In genomic region chr9:65432236-65432635, GRCm38 (mm10) we compare ENCODE assay signal across 7 mouse cellular contexts. TPM values are rescaled to one million over a fixed set of nuclear protein-coding genes. Genes with fewer than 3 reads are reported as not detected.
DNase-seq lines count a peak whose midpoint lies in the region; ATAC-seq and TF ChIP-seq lines count a peak whose summit lies in the region.

No protein-coding gene starts in this region.

- no peaks in the 10 kb centered on the region for H3K9me3 ChIP-seq in G1E (replicated peaks)
- no peaks in the 10 kb centered on the region for H3K9me3 ChIP-seq in embryonic facial prominence, embryonic 11.5 days (replicated peaks; ENCODE audit: control insufficient read depth, low read length)

- TF ChIP-seq CTCF in G1E (IDR thresholded peaks at IDR 0.05; ENCODE audit: low read depth, low read length) = peak; percentile 78
- peak; percentile 70; the same call in 1 of the 2 replicates for TF ChIP-seq CTCF in spleen, adult 2 months (IDR thresholded peaks at IDR 0.05; ENCODE audit: extremely low read depth, insufficient read depth, insufficient read length, insufficient replicate concordance)

- no peak; the same call in 1 of the 2 replicates for ATAC-seq in G1E (ENCODE audit: extremely low read depth, insufficient number of reproducible peaks, low FRiP score, poor library complexity, severe bottlenecking)
- ATAC-seq in embryonic facial prominence, embryonic 11.5 days (replicated peaks; ENCODE audit: insufficient number of reproducible peaks, low FRiP score, low TSS enrichment, low read depth) = no peak
- ATAC-seq in megakaryocyte, adult 5-6 weeks (ENCODE audit: poor library complexity, severe bottlenecking) = peak; percentile 59

- peak; percentile 39 for DNase-seq in G1E (ENCODE audit: low spot score)
- DNase-seq in adrenal gland, postnatal 14 days = peak; percentile 90
- DNase-seq in embryonic facial prominence, embryonic 11.5 days (ENCODE audit: low spot score) = peak; percentile 90
- DNase-seq in heart, postnatal 10 days = peak; percentile 90 to 94
- peak; percentile 86 to 95 for DNase-seq in layer of hippocampus, postnatal 14 days (ENCODE audit: low spot score in 2 of 2)
- peak; percentile 42 to 76 for DNase-seq in spleen, adult 2 months (ENCODE audit: low read depth in 1 of 2, low spot score in 2 of 2)

- peaks cover 4% of the 10 kb centered on the region for H3K27me3 ChIP-seq in G1E (ENCODE audit: insufficient read depth, low read length)
- H3K27me3 ChIP-seq in embryonic facial prominence, embryonic 11.5 days (ENCODE audit: control insufficient read depth, insufficient read depth, low read length) = no peaks in the 10 kb centered on the region
- no peaks in the 10 kb centered on the region for H3K27me3 ChIP-seq in spleen, adult 2 months (ENCODE audit: control insufficient read depth, insufficient read depth, low read length)

- H3K4me2 ChIP-seq in embryonic facial prominence, embryonic 11.5 days (ENCODE audit: low read depth, low read length) = no peak overlapping the region

- no peak for TF ChIP-seq POLR2A in spleen, adult 2 months (IDR thresholded peaks at IDR 0.05; ENCODE audit: low read depth, low read length)

- no peak overlapping the region for H3K9ac ChIP-seq in embryonic facial prominence, embryonic 11.5 days (replicated peaks; ENCODE audit: low read length)

- 2% methylated on average over 3 of the region's 3 CpGs for WGBS in embryonic facial prominence, embryonic 11.5 days
- WGBS in spleen, adult 2 months = 4% methylated on average over 3 of the region's 3 CpGs

- H3K27ac ChIP-seq in embryonic facial prominence, embryonic 11.5 days (replicated peaks; ENCODE audit: low read depth, low read length) = no peak overlapping the region
- no peak overlapping the region for H3K27ac ChIP-seq in spleen, adult 2 months (ENCODE audit: insufficient read depth, low read length)

- H3K36me3 ChIP-seq in G1E (replicated peaks) = no peaks in the 10 kb centered on the region
- no peaks in the 10 kb centered on the region for H3K36me3 ChIP-seq in embryonic facial prominence, embryonic 11.5 days (replicated peaks; ENCODE audit: control insufficient read depth, insufficient read depth, low read depth, low read length)
- no peaks in the 10 kb centered on the region for H3K36me3 ChIP-seq in spleen, adult 2 months (ENCODE audit: control insufficient read depth, insufficient read depth, low read length)

- intact Hi-C loops in heart, postnatal 10 days (cut with DNase I) = loop anchor here (1.0 to 5.0 kb wide), 4 partner anchors 39 to 205 kb away; partner anchors contain the start of gene Plekho2

- H3K4me3 ChIP-seq in G1E (ENCODE audit: low read depth, low read length) = no peak overlapping the region
- H3K4me3 ChIP-seq in embryonic facial prominence, embryonic 11.5 days (ENCODE audit: low read depth, low read length) = no peak overlapping the region
- H3K4me3 ChIP-seq in spleen, adult 2 months (ENCODE audit: extremely low read depth, insufficient read depth, insufficient read length) = no peak overlapping the region

- peaks cover 26% of the 10 kb centered on the region for H3K4me1 ChIP-seq in G1E (ENCODE audit: insufficient read depth, low read depth, low read length)
- 0 out of 2 replicates have a peak, but pooled peaks cover 3% of the 10 kb centered on the region for H3K4me1 ChIP-seq in embryonic facial prominence, embryonic 11.5 days (ENCODE audit: control insufficient read depth, insufficient read depth, low read length)
- no peaks in the 10 kb centered on the region for H3K4me1 ChIP-seq in spleen, adult 2 months (ENCODE audit: control insufficient read depth, insufficient read depth, insufficient read length)

RNA-seq across cellular contexts. Expression of gene Mtfmt, which starts 3.3 kb away (rescaled TPM):
- 26.2 and 27.9 TPM in 2 replicates for total RNA-seq in G1E (2014; fragmentation: Nextera tagmentation)
- total RNA-seq in G1E (2017) = 15.3 and 16.0 TPM in 2 replicates
- 8.3 and 9.0 TPM in 2 replicates for polyA plus RNA-seq in G1E (2012)
- 12.3 and 14.7 TPM in 2 replicates for total RNA-seq in adrenal gland, postnatal 14 days (2021)
- polyA plus RNA-seq in embryonic facial prominence, embryonic 11.5 days (2014; fragmentation: Nextera tagmentation; extraction: Ambion mirVana) = 20.0 and 20.8 TPM in 2 replicates
- 1 to 10 TPM; 6.6 to 6.9 TPM for total RNA-seq in heart, postnatal 10 days (2021)
- 10 to 100 TPM; 18.4 to 18.8 TPM for total RNA-seq in layer of hippocampus, postnatal 14 days (2021)
- total RNA-seq in megakaryocyte, adult 5-6 weeks (2015) = 12.2 and 20.5 TPM in 2 replicates
- 6.7 and 9.5 TPM in 2 replicates for total RNA-seq in megakaryocyte, adult 5-6 weeks (2017)
- 7.8 and 9.5 TPM in 2 replicates for polyA plus RNA-seq in spleen, adult 2 months (2012; rRNA removed)

RNA-seq across cellular contexts. Expression of gene Slc51b, which starts 9.5 kb away (rescaled TPM):
- total RNA-seq in G1E (2014; fragmentation: Nextera tagmentation) (not detected in 2 replicates), G1E (2017) (not detected in 2 replicates)
- polyA plus RNA-seq in G1E (2012) = not detected in 2 replicates
- not detected in 2 replicates for total RNA-seq in adrenal gland, postnatal 14 days (2021)
- not detected in 2 replicates for polyA plus RNA-seq in embryonic facial prominence, embryonic 11.5 days (2014; fragmentation: Nextera tagmentation; extraction: Ambion mirVana)
- total RNA-seq in heart, postnatal 10 days (2021) = not detected
- total RNA-seq in layer of hippocampus, postnatal 14 days (2021) = not detected
- not detected in 2 replicates for total RNA-seq in megakaryocyte, adult 5-6 weeks (2015)
- total RNA-seq in megakaryocyte, adult 5-6 weeks (2017) = not detected in 2 replicates
- polyA plus RNA-seq in spleen, adult 2 months (2012; rRNA removed) = not detected in 2 replicates

RNA-seq across cellular contexts. Expression of gene Spg21, which starts 28.5 kb away (rescaled TPM):
- total RNA-seq in G1E (2014; fragmentation: Nextera tagmentation) (26.4 and 40.2 TPM in 2 replicates), G1E (2017) (71.6 TPM in 2 replicates)
- 19.7 and 24.0 TPM in 2 replicates for polyA plus RNA-seq in G1E (2012)
- 45.6 and 46.1 TPM in 2 replicates for total RNA-seq in adrenal gland, postnatal 14 days (2021)
- 143 and 157 TPM in 2 replicates for polyA plus RNA-seq in embryonic facial prominence, embryonic 11.5 days (2014; fragmentation: Nextera tagmentation; extraction: Ambion mirVana)
- 10 to 100 TPM; 23.6 to 25.4 TPM for total RNA-seq in heart, postnatal 10 days (2021)
- total RNA-seq in layer of hippocampus, postnatal 14 days (2021) = 10 to 100 TPM; 25.4 to 27.1 TPM
- 80.8 and 81.1 TPM in 2 replicates for total RNA-seq in megakaryocyte, adult 5-6 weeks (2015)
- total RNA-seq in megakaryocyte, adult 5-6 weeks (2017) = 90.2 and 107 TPM in 2 replicates
- polyA plus RNA-seq in spleen, adult 2 months (2012; rRNA removed) = 14.1 TPM in 2 replicates

RNA-seq across cellular contexts. Expression of gene Rasl12, which starts 33.9 kb away (rescaled TPM):
- not detected in 2 replicates for total RNA-seq in G1E (2014; fragmentation: Nextera tagmentation)
- total RNA-seq in G1E (2017) = 0.16 and 0.23 TPM in 2 replicates
- not detected in 2 replicates for polyA plus RNA-seq in G1E (2012)
- total RNA-seq in adrenal gland, postnatal 14 days (2021) = 31.5 and 37.3 TPM in 2 replicates
- 7.6 and 9.8 TPM in 2 replicates for polyA plus RNA-seq in embryonic facial prominence, embryonic 11.5 days (2014; fragmentation: Nextera tagmentation; extraction: Ambion mirVana)
- 10 to 100 TPM; 13.3 to 16.2 TPM for total RNA-seq in heart, postnatal 10 days (2021)
- 1 to 10 TPM; 3.6 to 4.8 TPM for total RNA-seq in layer of hippocampus, postnatal 14 days (2021)
- total RNA-seq in megakaryocyte, adult 5-6 weeks (2015) = 0.25 TPM in 1 of 2 replicates, not detected in the other
- total RNA-seq in megakaryocyte, adult 5-6 weeks (2017) = 0.07 and 0.41 TPM in 2 replicates
- 4.5 and 4.8 TPM in 2 replicates for polyA plus RNA-seq in spleen, adult 2 months (2012; rRNA removed)

RNA-seq across cellular contexts. Expression of gene Kbtbd13, which starts 40.8 kb away (rescaled TPM):
- not detected in 2 replicates for total RNA-seq in G1E (2014; fragmentation: Nextera tagmentation)
- not detected in 2 replicates for total RNA-seq in G1E (2017)
- polyA plus RNA-seq in G1E (2012) = not detected in 2 replicates
- total RNA-seq in adrenal gland, postnatal 14 days (2021) = 0.26 and 0.63 TPM in 2 replicates
- polyA plus RNA-seq in embryonic facial prominence, embryonic 11.5 days (2014; fragmentation: Nextera tagmentation; extraction: Ambion mirVana) = 1.2 and 1.3 TPM in 2 replicates
- total RNA-seq in heart, postnatal 10 days (2021) = 1 to 10 TPM; 1.1 to 2.1 TPM
- total RNA-seq in layer of hippocampus, postnatal 14 days (2021) = under 1 TPM; 0.21 to 0.25 TPM
- not detected in 2 replicates for total RNA-seq in megakaryocyte, adult 5-6 weeks (2015)
- total RNA-seq in megakaryocyte, adult 5-6 weeks (2017) = not detected in 2 replicates
- 0.05 TPM in 2 replicates for polyA plus RNA-seq in spleen, adult 2 months (2012; rRNA removed)

Comparison
In these comparisons a context has a peak if more than half of its experiments do, and no peak if none do; other contexts are left out.
1. DNase-seq: peak in every context shown above with its lines; median percentile 92 in heart, postnatal 10 days; 90 in layer of hippocampus, postnatal 14 days; 90 in adrenal gland, postnatal 14 days; 90 in embryonic facial prominence, embryonic 11.5 days; 59 in spleen, adult 2 months; 39 in G1E.